Mouse (Mus musculus) embryonic facial prominence, embryonic 14.5 days (tissue): ENCODE data around the gene Lrrc58. TPM values are rescaled to one million over a fixed set of nuclear protein-coding genes. Genes with fewer than 3 reads are reported as not detected.

ENCODE experiments used
- ATAC-seq: fragments of 200-750 bp; cut with Nextera tagmentation; 2 replicates; pipeline ENCODE4 v1.8.0; 2017; ENCODE audit warnings: low read depth, moderate number of reproducible peaks, moderate TSS enrichment
- DNase-seq: peaks from one replicate; pipeline ENCODE4 v3.0.0-alpha.2; 2015; ENCODE audit warnings: low spot score
- H3K27ac ChIP-seq: fragments of 300-500 bp; sonication (generic); replicated peaks from 2 replicates; pipeline ENCODE4 v1.5.1; 2014; ENCODE audit warnings: low read depth, mild to moderate bottlenecking, low read length, moderate library complexity
- H3K27me3 ChIP-seq: fragments of 300-500 bp; sonication (generic); replicated peaks from 2 replicates; pipeline ENCODE4 v1.6.1; 2014; ENCODE audit warnings: low read length; ENCODE audit not compliant: control insufficient read depth, insufficient read depth
- H3K36me3 ChIP-seq: fragments of 300-500 bp; sonication (generic); 2 replicates; pipeline ENCODE4 v1.6.1; 2014; ENCODE audit warnings: low read length, mixed read lengths; ENCODE audit not compliant: control insufficient read depth, insufficient read depth
- H3K4me1 ChIP-seq: fragments of 300-500 bp; sonication (generic); 2 replicates; pipeline ENCODE4 v1.6.1; 2014; ENCODE audit warnings: antibody characterized with exemption, low read length; ENCODE audit not compliant: control insufficient read depth, insufficient read depth
- H3K4me2 ChIP-seq: fragments of 300-500 bp; sonication (generic); 2 replicates; pipeline ENCODE4 v1.6.1; 2014; ENCODE audit warnings: low read depth, mild to moderate bottlenecking, low read length, moderate library complexity, mixed read lengths
- H3K4me3 ChIP-seq: fragments of 300-500 bp; sonication (generic); 2 replicates; pipeline ENCODE4 v1.5.1; 2014; ENCODE audit warnings: low read depth, mild to moderate bottlenecking, low read length
- H3K9ac ChIP-seq: fragments of 300-500 bp; sonication (generic); 2 replicates; pipeline ENCODE4 v1.6.1; 2014; ENCODE audit warnings: low read depth, mild to moderate bottlenecking, low read length, moderate library complexity, mixed read lengths
- H3K9me3 ChIP-seq: fragments of 300-500 bp; sonication (generic); 2 replicates; pipeline ENCODE4 v1.6.1; 2016; ENCODE audit warnings: low read length; ENCODE audit not compliant: control insufficient read depth
- WGBS: fragments of 180-500 bp; shearing (Covaris S2); extraction: QIAGEN DNeasy Blood & Tissue Kit; methylation state at CpG from one replicate; pipeline ENCODE4 v1.1.7; 2014; 5-methylcytosine and 5-hydroxymethylcytosine counted together
- polyA plus RNA-seq: library from polyadenylated mRNA; unstranded; fragments of >200 nt; fragmentation: Nextera tagmentation; extraction: Ambion mirVana; gene quantifications from 2 replicates; pipeline ENCODE4 v1.2.1, GENCODE M21; 2014

Lrrc58 gene
- polyA plus RNA-seq, 1 experiment from 2014 or later: 52.4 TPM

DNA sequence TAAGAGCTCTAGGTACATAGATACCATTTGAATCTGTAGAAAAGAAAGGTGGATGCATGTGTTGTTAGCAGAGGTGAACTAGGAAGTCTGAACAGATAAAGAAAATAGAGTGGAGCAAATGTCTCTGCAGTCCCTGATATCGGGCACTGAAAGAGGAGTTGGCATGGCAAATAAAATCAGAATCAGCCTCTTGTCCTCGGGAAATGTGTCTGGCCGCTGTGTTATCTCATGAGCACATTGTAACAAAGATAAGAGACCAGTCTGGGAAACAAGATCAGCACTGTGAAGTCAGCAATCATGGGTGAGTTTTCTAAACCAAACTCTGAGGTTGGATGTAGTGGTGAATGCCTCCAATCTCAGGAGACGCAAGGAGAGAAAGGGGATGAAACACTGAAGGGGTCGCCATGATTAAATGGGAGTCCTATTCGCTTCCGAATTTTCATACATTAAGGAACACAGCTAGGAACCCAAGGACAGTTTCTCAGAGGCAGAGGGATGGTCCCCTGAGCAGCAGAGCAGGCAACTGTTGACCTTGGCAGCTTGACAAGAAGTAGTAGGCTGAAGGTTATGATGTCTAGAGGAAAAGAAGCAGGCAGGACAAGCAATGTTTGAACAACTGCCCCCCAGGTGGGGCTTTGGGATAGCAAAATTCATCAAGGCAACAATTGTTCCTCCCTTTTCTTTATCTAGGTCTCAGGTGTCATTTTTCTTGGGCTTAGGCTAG is 22.8 kb upstream of the Lrrc58 start:
- Histone ChIP-seq H3K36me3 (no peaks in the 10 kb centered on the region), H3K4me3 (no peak overlapping the region), H3K9ac (no peak overlapping the region), H3K27ac (no peak overlapping the region), H3K9me3 (no peaks in the 10 kb centered on the region), H3K4me2 (no peak overlapping the region), H3K27me3 (no peaks in the 10 kb centered on the region), H3K4me1 (no peaks in the 10 kb centered on the region; the same call in 1 of the 2 replicates)
- ATAC-seq: no peak
- no peak for DNase-seq
- WGBS: 81% methylated on average over 7 of the region's 7 CpGs

- H3K4me3 ChIP-seq: no peak overlapping the region
- no peak overlapping the region for H3K9ac ChIP-seq
- WGBS: 95% methylated on average over 3 of the region's 3 CpGs
- H3K4me2 ChIP-seq: no peak overlapping the region
- H3K9me3 ChIP-seq: no peaks in the 10 kb centered on the region
- no peak overlapping the region for H3K27ac ChIP-seq
- H3K4me1 ChIP-seq: peaks cover 6% of the 10 kb centered on the region
- H3K36me3 ChIP-seq: no peaks in the 10 kb centered on the region
- H3K27me3 ChIP-seq: no peaks in the 10 kb centered on the region
- ATAC-seq (no peak), DNase-seq (no peak)
These were observed 21.1 kb upstream of the Lrrc58 start for GRCm38 (mm10) chr16:37847081-37847480.

DNA sequence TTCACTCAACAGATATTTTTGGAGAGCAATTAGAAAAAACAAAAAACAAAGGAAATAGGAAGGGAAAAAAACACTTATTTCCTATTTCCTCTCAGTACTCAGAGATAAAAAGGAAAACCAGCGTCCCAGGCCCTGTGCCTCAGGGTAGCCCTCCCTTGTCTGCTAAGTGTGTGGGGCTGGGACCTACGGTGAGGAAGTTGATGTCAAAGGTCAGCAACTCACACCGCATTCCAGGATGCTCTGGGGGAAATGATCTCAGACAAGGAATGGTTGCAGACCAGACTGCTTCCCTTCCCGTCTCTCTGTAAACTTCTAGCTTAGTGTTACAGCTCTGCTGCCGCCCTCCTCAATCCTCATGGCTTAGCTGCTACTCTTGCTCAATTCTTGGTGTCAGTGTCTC is 16.8 kb upstream of the Lrrc58 start:
- H3K36me3 ChIP-seq: no peaks in the 10 kb centered on the region
- no peaks in the 10 kb centered on the region for H3K9me3 ChIP-seq
- ATAC-seq: no peak
- no peak overlapping the region for H3K4me3 ChIP-seq
- WGBS: 21% methylated on average over 5 of the region's 5 CpGs
- no peaks in the 10 kb centered on the region for H3K27me3 ChIP-seq
- H3K4me1 ChIP-seq: peaks cover 20% of the 10 kb centered on the region
- no peak overlapping the region for H3K4me2 ChIP-seq
- 0 out of 2 replicates have a peak overlapping the region, but pooled peaks have one; percentile 21 for H3K27ac ChIP-seq
- DNase-seq: peak; percentile 61
- H3K9ac ChIP-seq: no peak overlapping the region

DNA sequence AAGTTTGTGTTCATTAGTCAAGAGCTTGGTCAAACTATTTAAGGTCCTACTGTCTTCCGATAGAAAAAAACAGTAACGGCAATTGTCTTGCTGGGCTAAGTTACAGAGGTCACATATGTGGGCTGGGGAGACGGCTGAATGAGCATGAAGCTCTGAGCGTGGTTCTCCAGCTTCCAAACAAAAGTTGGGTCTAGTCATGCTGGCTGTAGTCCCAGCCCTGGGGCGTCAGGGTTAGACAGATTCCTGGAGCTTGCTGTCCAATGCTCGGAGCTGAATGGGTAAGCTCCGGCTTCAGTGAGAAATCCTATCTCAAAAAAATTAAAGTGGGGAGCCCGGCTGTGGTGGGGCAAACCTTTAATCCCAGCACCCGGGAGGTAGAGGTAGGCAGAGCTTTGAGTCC is 14.9 kb upstream of the Lrrc58 start:
- DNase-seq (peak; percentile 57), ATAC-seq (no peak)
- no peak overlapping the region for H3K4me3 ChIP-seq
- H3K27me3 ChIP-seq: no peaks in the 10 kb centered on the region
- no peaks in the 10 kb centered on the region for H3K9me3 ChIP-seq
- H3K4me2 ChIP-seq: peak overlapping the region; percentile 46; the same call in 1 of the 2 replicates
- no peaks in the 10 kb centered on the region for H3K36me3 ChIP-seq
- peaks cover 20% of the 10 kb centered on the region for H3K4me1 ChIP-seq
- 47% methylated on average over 9 of the region's 9 CpGs for whole genome bisulfite sequencing
- H3K27ac ChIP-seq: no peak overlapping the region
- no peak overlapping the region for H3K9ac ChIP-seq

- Histone ChIP-seq H3K4me1 (peaks cover 20% of the 10 kb centered on the region), H3K27me3 (no peaks in the 10 kb centered on the region), H3K9ac (no peak overlapping the region), H3K36me3 (no peaks in the 10 kb centered on the region), H3K27ac (no peak overlapping the region), H3K9me3 (no peaks in the 10 kb centered on the region), H3K4me2 (peak overlapping the region; percentile 46), H3K4me3 (peak overlapping the region; percentile 13; the same call in 1 of the 2 replicates)
- DNase-seq: peak; percentile 45
- WGBS: 42% methylated on average over 14 of the region's 14 CpGs
- peak; percentile 39; the same call in 1 of the 2 replicates for ATAC-seq
These were observed 14.1 kb upstream of the Lrrc58 start for GRCm38 (mm10) chr16:37854054-37854453.

DNA sequence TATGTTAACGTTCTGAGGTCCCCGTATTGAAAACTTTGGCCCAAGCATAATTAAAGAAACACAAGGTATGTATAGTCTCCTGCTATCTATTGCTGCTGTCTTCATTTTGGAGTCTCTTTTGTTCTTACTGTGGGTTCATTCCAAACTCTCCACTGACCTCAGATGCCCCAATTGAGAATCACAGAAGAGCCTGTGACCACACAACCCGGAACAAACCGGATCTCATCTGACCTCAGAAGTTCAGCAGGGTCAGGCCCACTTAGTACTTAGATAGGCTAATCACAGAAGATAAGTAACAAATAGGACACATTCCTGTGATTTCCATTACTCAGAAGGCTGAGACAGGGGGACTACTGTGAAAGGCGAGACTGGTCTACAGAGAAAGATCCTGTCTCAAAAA is 13.6 kb upstream of the Lrrc58 start:
- no peak overlapping the region for H3K27ac ChIP-seq
- no peaks in the 10 kb centered on the region for H3K27me3 ChIP-seq
- H3K4me3 ChIP-seq: no peak overlapping the region
- H3K36me3 ChIP-seq: no peaks in the 10 kb centered on the region
- DNase-seq (no peak), ATAC-seq (no peak)
- WGBS: 36% methylated on average over 5 of the region's 5 CpGs
- H3K4me2 ChIP-seq: peak overlapping the region; percentile 46; the same call in 1 of the 2 replicates
- no peak overlapping the region for H3K9ac ChIP-seq
- no peaks in the 10 kb centered on the region for H3K9me3 ChIP-seq
- peaks cover 20% of the 10 kb centered on the region for H3K4me1 ChIP-seq

GRCm38 (mm10) chr16:37855583-37855982 is 12.6 kb upstream of the Lrrc58 start:
- ATAC-seq: no peak
- H3K4me3 ChIP-seq: no peak overlapping the region
- no peaks in the 10 kb centered on the region for H3K27me3 ChIP-seq
- peaks cover 20% of the 10 kb centered on the region for H3K4me1 ChIP-seq
- no peak overlapping the region for H3K27ac ChIP-seq
- 53% methylated on average over 8 of the region's 8 CpGs for WGBS
- H3K9me3 ChIP-seq: no peaks in the 10 kb centered on the region
- no peaks in the 10 kb centered on the region for H3K36me3 ChIP-seq
- H3K4me2 ChIP-seq: no peak overlapping the region
- no peak overlapping the region for H3K9ac ChIP-seq
- no peak for DNase-seq

GRCm38 (mm10) chr16:37856327-37856726 is 11.9 kb upstream of the Lrrc58 start:
- no peaks in the 10 kb centered on the region for H3K36me3 ChIP-seq
- DNase-seq (no peak), ATAC-seq (no peak)
- H3K4me2 ChIP-seq: no peak overlapping the region
- no peak overlapping the region for H3K4me3 ChIP-seq
- 70% methylated on average over 3 of the region's 3 CpGs for WGBS
- no peaks in the 10 kb centered on the region for H3K9me3 ChIP-seq
- no peak overlapping the region for H3K9ac ChIP-seq
- H3K27ac ChIP-seq: no peak overlapping the region
- no peaks in the 10 kb centered on the region for H3K27me3 ChIP-seq
- H3K4me1 ChIP-seq: peaks cover 19% of the 10 kb centered on the region

DNA sequence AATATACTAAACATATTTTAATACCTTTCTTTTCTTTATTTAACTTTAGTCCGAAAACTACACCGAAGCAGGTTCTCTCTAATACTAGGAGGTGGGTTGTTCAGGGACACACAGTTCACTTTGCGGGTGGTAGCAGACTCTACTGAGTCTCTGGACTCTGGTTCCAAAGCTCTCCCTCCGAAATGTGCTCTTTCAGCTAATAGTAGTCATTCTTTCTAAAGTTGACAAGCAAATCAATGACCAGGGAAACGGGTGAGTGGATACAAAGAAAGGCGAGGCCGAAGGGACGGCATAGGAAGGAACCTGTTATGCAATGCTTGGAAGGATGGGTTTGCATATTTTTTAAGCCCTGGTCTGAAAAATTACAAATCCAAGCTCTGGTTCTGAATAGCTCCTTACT is 10.7 kb upstream of the Lrrc58 start:
- H3K9ac ChIP-seq: no peak overlapping the region
- 82% methylated on average over 8 of the region's 8 CpGs for WGBS
- no peak for ATAC-seq

More for the DNA sequence above, 10.7 kb upstream of the Lrrc58 start:
- Histone ChIP-seq H3K4me2 (no peak overlapping the region), H3K27me3 (no peaks in the 10 kb centered on the region), H3K36me3 (no peaks in the 10 kb centered on the region), H3K27ac (no peak overlapping the region), H3K4me1 (peaks cover 14% of the 10 kb centered on the region), H3K4me3 (no peak overlapping the region), H3K9me3 (no peaks in the 10 kb centered on the region)
- no peak for DNase-seq
